Mouse (Mus musculus) erythroblast, embryonic 14.5 days (primary cell): Measurements from ENCODE around the gene Znrf3.

Experiments
- GATA1 ChIP-seq: IDR thresholded peaks from 2 replicates; pipeline ENCODE4 v1.6.1; 2012; ENCODE audit warnings: low read length, inconsistent platforms, mixed read lengths
- TAL1 ChIP-seq: IDR thresholded peaks from 3 replicates; pipeline ENCODE4 v1.6.1; 2012; ENCODE audit warnings: low read length, inconsistent platforms, mixed read lengths

DNA sequence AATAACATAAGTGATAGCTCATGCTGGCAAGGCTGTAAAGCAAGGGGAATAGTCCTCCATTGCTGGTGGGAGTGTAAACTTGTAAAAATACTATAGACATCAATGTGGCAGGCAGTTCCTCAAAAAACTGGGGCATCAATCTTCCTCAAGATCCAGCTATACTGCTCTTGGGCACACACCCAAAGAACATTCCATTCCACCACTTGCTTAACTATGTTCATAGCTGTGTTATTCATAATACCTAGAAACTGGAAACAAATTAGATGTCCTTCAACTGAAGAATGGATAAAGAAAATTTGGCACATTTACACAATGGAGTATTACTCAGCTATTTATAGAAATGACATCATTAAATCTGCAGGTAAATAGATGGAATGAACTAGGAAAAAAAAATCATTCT is 91.6 kb downstream of the Znrf3 start:
- TF ChIP-seq TAL1 (no peak), GATA1 (no peak)
